Mouse (Mus musculus) liver, embryonic 14 days (tissue): Measurements from ENCODE around the gene Angptl3. TPM values are rescaled to one million over a fixed set of nuclear protein-coding genes. Genes with fewer than 3 reads are reported as not detected.

Experiments used
- polyA plus RNA-seq: library from polyadenylated mRNA; depleted of rRNA; stranded (reverse); fragments of >200 nt; gene quantifications from 2 replicates; pipeline ENCODE4 v1.2.3, GENCODE M21; 2012; rRNA removed

Gene Angptl3
- 45.3 and 45.9 TPM in 2 replicates for polyA plus RNA-seq

GRCm38 (mm10) chr4:99030686-99031085 lies at the start of gene Angptl3:
Gene Angptl3, plus strand, starts transcription at chr4:99030954.

Other genes with a start within 250 kb of the Angptl3 start
- 0.14 TPM in 2 replicates for gene Kank4, start 213.4 kb upstream of the Angptl3 start, polyA plus RNA-seq
- not detected in 2 replicates for gene I0C0044D17Rik, start 207.1 kb upstream of the Angptl3 start, polyA plus RNA-seq
- gene Usp1, start 107.1 kb upstream of the Angptl3 start, polyA plus RNA-seq, result 32.4 and 33.6 TPM in 2 replicates
- 14.8 and 17.0 TPM in 2 replicates for gene Dock7, start 90.0 kb downstream of the Angptl3 start, polyA plus RNA-seq
- 1.9 and 2.4 TPM in 2 replicates for gene Atg4c, start 163.0 kb downstream of the Angptl3 start, polyA plus RNA-seq